Mouse (Mus musculus) ZHBTc4 (cell line): ENCODE data around the gene Agbl1.
A peak's percentile ranks its signal among the peaks of the same experiment; 100 is the strongest.

Source experiments
- DNase-seq: peaks from one replicate; pipeline ENCODE4 v3.0.0-alpha.2; 2011; ENCODE audit warnings: low read depth, low spot score

The Agbl1 gene

DNA sequence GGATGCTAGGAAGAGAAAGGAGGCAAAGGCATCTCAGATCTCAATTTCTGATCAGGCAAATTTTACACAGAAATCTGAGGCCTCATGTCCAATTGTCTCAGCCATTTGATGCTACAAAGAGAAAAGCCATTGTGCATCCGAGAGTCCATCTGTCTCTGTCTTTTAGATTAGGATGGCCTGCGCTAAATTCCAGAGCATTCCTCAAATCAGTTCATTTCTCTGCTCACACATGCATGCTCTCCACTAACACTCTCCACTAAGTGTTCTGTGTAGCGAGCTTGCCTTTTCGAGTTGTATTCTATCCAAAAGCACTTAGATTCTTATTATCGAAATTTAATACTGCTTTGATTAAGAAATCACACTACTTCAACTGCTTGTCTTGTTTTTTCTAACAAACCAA is 159.6 kb downstream of the Agbl1 start:
- DNase-seq: no peak

DNA sequence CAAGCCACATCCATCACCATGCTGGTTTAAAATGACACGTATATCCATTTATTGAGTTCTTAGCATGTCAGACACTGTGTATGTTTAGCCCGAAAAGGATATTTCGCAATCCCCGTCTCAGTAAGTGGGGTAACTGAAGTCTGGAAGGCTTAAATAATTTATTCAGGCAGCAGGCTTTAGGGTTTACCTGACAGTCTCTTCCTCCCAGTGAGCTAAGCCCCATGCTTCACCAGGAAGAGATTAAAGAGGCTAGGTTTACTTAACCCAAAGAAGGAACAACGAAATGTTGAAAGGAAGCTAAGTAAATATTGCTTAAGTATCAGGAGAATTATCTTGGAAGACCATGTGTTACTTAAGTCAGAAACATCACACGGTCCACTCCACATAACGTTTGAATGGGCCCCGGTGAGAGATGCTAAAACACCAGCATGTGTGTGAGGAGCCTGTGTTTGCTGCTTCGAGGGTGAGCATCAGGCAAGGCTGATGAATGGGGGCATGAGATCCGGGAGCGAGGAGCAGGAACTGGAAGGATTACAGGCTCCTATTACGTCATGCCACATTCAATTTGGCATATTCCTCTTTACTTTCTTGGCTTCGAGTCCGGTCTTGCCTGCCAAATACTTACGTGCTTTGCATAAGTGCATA is 162.7 kb downstream of the Agbl1 start:
- no peak for DNase-seq

DNA sequence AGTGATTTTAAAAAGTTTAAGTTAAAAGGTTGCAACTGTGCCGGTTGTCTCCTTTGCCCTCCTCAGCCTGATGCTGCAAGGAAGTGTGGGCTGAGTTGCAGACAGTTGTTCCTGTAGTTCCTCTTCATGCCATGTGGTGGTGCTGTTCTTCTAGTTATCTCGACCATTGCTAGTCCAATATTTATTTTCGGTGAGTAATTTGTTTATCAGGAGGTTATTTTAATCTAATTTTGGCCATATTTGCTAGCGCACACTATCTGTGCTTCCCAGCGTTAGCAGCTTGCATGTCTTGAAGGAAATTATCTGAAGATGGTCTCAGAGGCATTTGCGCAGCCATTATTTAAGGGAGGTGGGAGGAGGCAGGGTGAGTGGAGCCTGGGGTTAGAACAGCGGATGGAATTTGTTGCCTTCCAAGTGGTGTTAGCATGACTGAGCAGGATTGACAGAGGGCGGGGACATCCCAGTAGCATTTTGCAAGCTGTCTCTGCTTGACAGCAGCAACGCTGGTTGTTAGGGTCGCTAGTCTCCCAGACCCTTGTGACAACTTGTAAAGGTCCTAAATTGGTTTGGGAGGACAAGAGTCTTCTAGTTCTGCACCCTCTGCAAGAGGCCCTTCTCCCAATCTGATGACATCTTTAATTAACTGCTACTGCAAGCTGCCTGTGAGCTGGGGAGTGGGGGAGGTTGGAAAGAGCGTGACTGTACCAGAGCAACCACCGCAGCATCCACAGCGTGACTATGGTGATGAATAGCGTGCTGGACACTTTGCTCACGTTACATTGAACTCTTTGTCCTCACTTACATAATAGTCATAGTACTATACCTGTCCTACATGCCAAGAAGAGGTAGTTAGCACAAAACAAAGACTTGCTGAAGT is 163.5 kb downstream of the Agbl1 start:
- DNase-seq: peak; percentile 64

DNA sequence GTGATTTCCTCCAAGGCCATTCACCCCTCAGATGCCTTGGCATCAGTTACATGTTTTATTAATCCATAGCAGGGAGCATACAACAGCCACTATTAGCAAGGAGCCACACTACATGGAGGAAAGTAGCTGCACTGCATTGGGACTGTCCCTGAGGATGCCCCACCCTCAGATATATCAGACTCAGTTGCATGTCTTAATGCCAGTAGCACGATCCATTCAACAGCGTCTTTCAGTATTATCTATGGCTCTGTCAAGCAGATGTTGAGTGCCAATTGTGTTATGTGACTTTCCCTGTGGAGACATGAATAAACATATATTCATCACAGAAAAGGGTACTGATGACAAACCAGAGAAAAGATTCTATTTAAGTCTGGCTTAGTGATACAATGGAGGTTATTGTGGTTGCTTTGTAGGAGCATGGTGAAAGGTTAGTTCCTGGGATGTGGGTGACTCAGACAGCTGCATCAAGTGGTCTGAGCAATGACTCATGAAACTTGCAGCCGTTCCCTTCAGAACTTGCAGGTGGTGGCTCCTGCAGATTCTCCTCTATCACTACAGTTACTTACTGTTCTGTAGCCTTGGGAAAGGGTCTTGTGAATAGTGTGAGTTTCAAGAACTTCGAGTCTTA is 178.4 kb downstream of the Agbl1 start:
- DNase-seq: no peak

DNA sequence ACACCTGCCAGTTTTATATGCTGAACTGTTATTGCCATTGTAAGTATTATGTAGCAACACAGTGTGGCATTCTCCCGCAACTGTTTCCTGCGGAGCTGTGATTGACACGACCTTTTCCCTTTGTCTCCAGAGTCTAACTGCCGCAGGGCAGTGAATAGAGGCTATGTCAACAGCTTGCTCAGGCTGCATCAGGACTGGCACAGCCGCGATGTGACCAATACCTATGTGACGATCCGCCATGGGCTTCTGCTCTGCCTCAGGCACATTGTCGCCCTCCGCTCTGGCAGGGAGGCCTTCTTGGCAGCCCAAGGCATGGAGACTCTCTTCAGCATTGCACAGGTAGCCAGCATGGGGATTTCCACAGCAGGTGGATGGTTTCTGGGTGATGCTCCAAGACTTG is 179.3 kb downstream of the Agbl1 start:
- peak; percentile 6 for DNase-seq

DNA sequence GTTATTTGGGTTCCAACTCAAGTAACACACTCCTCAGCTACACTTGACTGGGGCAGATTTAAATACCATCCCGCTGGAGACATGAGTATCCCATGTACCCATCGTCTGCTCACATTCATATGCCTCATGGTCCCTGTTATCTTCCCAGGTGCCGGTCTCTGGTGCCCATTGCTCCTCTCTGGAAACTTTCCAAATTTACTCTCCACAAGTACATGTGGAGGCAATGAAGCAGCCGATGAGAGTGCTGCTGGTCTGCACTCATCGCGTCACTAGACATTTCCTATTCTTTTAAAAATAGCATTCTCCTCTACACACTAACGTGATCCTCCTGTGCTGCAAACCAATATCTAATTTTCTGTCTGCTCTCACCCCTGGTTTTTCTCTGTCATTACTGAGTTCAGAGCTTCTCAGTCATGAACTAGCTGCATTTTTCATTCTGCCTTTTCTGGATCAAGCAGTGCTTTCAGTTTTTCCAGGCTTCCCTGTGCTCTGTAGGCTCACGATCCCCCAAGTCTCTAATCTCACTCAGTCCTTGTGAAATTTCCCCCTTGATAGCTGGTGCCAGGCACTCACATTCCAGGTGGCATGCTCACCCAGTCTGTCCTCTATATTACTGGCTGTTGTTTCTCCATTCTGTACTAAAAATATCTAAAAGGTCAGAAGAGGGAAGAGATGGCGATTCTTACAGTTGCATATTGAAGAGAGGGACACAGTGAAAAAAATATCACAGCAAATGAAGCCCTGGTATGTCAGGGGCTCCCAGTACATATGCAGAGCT is 180.9 kb downstream of the Agbl1 start:
- no peak for DNase-seq

DNA sequence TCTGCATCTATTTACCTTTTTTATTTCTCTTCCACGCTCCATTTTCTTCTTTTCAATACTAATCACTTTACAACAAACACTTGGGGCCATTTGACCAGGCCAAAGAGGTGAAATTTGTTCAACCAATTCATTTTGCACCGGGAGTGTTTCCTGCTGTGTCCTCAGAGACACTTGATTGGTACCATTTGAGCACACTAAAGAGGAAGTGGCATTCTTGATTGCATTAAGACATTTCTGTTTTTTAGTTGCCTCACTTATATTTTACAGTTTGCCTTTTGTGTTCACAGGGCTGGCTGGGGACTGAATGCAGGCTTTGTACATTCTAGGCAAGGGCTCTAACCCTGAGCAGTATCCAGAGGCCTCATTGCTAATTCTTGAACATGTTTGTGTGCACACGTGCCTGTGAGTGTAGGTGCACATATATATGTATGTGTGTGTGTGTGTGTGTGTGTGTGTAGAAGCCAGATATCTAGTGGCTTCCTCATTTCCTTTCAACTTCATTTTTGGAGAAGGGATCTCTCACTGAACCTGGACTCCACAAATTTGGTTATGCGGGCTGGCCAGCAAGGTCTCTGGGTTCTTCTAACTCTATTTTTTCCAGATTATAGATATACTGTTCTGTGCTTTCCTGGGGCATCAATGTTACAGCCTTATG is 182.4 kb downstream of the Agbl1 start:
- DNase-seq: no peak

DNA sequence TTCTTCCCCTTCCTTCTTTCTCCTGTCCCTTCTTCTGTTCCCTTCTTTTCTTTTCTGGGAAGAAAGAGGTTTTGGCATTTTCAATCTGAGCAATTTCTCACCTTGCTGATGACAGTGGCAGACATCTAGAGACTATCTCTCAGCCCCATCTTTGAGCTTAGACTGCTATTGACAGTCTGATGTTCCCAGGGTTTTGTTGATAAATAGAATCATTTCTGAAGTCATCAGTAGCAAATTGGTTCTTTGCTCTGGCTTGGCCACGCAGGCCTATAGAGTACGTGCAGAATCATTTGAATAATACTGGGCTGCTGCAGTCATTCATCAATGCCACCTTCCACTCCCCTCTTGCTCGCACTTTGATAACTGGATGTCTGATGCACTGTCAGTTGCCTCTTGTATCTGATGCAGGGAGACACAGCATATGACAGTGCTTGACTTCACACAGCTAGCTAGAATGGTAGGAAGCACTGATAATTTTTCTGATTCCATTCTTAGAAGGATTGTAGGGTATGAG is 186.5 kb downstream of the Agbl1 start:
- no peak for DNase-seq

DNA sequence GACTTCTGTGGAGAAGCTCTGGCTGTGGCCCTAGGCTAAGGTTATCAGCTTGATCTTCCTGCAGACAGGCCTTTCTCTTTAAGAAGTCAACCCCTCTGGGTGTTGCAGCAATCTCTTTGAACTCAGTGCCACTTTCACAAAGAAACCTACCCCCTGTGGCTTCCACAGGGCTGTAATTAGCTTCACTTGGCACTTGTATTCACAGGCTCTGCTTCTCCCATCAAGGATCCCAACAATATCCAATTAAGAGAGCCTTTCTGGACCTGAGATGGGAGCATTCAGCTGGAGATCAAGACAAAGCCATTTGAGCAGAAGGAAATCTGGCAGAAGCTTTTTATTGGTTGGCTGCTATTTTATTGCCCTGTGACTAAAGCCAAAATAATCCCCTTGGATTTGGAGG is 208.9 kb downstream of the Agbl1 start:
- peak; percentile 9 for DNase-seq

DNA sequence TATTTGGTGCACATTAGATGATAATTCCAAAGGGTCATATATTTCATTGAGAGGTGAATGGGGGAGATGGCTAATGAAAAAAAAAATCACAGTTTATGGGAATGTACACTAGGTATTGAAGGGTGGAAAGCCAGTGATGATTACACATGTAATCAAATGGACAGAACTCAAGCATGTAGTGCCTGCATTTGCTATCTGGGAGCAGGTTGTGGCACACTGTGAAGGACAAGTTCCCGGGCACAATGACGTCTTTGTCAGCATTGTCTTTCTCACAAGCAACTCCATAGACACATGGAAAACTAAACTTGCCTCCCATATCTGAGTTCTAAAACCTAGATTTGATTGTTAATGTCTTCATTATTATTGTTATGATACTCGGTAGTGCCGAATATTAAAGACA is 209.3 kb downstream of the Agbl1 start:
- DNase-seq: no peak

DNA sequence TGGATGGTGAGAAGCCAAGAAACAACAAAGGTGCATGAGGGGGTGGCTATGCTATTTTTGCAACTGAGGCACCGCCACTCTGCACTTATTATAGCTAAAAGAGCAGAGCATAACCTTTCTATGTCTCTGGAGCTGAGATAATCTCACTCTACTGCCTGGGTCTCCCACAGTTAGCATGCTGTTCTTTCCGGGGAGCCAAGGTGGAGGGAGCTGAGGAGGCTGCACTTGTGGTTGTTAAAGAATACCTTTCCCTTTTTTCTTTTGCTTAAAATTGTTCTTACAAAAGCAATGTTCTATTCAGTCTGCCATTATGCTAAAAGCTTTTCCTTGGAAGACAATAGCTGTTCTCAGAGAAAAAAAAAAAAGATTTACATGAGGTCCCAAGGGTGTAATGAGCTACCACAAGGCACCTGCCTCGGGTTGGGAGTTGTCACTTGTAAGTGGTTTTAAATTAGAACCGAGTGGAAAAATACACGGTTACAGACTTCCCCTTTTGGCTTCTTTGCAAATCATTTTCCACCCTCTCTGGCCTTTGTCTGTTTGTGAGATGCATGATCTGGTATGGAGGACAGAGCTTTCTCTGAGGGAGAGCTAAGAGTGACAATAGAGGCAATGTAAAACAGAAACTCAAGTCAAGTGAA is 232.8 kb downstream of the Agbl1 start:
- DNase-seq: no peak

DNA sequence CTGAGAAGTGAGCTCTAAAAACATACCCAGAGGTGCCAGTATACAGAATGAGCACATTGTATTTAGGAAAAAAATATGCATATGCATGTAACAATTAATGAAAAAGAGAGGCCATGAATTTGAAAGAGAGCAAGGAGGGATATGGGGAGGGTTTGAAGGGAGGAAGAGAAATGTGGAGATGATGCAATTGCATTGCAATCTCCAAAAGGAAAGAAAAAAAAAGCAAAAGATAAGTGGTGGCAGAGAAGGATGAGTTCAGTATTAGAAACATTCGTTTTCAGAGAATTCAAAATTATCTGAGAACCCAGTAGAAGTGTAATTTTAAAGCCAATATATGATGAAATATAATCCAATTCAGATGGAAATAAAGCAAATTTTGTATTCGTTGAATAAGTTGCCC is 236.7 kb downstream of the Agbl1 start:
- DNase-seq: no peak

DNA sequence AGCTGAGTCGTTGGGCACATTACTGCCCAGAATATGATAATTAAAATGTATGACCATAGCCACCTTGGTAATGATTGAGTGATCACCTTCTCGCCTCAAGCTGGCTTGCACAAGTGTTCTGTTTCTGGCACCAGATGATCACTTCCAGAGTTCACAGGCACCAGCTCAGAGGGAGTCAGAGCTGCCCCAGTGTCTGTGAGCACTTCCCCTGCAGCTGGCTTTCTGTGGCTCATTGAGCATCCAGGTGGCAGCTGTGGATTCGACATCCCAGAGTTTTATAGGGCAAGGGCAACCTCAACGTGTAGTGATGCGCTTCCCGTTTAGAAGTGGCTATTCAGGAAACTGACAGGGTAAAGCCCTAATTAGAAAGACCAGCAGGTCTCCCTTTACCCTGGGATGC is 244.5 kb downstream of the Agbl1 start:
- DNase-seq: no peak

DNA sequence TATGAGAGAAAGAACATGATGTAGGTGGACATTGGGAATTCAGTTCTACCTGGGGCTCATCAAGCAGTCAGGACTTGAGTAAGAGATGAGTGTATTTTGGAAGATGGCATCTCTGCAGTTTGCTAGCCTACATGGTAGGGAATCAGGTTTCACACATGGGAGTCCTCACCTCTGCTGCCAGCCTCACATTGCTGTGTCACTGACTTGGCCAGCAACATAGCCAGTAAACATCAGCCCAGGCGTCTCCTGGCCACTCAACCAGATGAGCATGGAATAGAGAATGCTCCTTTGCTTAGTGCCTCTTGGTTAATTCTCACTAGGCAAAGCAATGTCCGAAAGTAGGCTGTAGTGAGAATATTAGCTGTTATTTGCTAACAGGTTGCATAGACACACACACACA is 255.9 kb downstream of the Agbl1 start:
- no peak for DNase-seq

DNA sequence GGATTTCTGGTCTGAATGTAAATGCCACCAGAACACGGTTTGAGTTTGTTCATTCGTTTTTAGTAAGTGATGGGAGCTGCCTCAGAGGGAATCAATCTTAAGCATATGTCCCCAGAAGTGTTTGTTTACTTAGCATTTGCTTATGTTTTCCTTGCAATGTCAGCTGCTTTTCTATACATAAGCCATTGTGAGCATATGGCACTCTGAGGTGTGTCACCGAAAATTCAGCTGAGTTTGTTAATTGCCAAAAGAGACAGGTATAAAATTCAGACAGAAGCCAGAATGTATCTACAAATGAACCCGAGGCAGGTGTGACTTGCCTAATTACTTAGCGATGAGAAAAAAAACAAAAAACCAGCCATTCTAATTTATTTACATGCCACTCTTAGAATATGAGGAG is 257.8 kb downstream of the Agbl1 start:
- DNase-seq: no peak

DNA sequence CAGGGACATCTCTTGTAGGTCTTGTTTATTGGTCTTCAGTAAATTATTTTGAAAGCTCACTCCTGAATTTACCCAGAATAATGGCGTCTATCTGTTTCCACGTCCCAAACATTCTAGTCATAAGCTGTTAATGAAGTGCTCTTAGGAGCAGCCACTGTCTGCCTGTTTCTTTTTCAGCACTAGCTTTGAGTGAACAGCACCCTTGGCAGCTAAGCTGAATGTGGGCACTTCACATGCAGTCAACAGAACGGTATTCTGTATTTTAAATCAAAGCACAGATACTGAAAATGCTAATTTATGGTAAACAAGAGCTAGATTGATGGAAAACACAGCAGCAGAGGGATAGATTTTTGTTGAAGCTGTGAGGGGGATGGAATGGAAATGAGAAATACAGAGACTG is 294.6 kb downstream of the Agbl1 start:
- DNase-seq: peak; percentile 15

DNA sequence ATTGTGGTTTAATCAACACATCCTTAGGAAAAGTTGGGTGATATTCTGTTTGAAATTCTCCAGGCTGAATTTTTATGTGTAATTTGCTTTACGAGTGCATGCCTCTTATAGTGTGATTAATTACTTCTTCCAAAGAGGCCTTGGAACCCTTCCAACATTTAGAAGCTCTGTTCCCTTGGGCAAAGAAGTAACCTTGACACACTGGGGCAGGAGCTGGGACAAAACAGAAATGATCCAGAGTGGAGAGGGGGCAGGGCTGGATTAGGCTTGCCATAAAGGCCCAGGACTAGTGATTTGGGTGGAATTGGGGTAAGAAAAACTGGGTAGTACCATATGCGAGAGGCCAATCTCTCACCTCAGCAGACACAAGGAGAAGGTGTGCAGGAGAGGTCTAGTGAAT is 316.8 kb downstream of the Agbl1 start:
- DNase-seq: no peak

DNA sequence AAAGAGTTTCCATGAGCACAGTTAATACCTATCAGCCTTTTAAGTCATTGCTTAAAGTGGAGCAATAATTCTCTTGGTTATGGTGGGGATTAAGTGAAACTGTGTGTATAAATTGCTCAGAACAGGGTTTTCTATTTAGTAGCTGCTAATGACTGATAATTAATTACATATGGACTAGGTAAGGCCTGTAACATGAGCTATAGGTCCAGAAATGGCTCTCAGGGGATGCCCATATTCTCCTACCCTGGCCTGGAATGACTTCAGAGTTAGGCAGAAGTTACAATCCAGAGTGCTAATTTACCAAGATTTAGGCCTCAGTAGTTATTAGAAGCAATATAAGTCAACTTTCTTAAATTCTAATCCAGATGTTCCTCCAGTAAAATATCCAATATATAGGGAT is 317.6 kb downstream of the Agbl1 start:
- DNase-seq: no peak

DNA sequence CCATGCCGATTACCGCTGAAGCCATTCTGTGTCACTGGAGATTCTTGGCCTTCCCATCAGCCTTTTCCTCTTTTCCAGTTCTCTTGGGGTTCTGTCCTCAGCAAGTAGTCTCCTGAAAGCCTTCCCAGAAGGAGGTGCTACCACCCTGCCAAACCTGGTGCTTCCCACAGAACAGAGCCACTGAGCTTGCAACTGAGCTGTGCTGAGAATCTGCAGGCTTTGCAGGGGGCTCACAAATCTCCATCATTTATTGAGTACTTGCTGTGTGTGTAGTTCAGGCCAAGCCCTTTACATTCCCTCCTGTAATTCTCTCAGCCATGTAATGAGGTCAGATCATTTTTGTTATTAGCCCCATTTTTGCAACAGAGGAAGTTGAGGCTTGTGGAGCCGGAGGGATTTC is 322.2 kb downstream of the Agbl1 start:
- DNase-seq: no peak

DNA sequence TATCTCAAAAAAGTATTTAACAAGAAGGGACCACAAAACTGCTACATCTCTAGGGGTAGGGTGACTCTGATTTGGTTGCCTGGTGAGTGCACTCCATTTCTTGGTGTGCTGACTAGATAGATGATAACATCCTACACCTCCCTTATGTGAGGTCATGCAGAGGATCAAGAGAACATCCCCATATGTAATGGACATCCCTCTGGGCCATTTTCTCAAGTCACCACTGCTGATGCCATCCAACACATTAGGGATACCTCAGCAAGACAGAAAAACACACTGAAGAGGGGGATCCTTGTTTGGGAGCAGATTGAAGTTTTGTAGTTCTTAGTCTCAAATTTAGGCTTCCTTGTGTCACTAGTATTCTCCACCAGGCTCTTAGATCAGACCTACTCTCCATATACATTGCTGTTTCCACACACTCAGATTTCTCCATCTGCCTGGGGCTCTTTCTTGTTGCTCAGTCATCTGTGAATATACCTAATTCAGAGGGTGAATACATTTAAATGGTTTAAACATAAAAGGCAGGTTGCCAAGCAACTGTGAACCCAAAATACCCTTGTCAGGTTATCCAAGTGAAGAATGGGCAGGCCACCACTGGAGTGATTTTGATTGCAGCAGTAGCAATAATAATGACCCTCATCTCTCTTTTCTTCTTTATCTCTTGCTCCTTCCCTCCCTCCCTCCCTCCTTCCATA is 331.0 kb downstream of the Agbl1 start:
- DNase-seq: no peak
